Mouse (Mus musculus) C2C12 (cell line): ENCODE measurements around the gene Bcar3. TPM values are rescaled to one million over a fixed set of nuclear protein-coding genes. Genes with fewer than 3 reads are reported as not detected.

Source experiments
- H3K27me3 ChIP-seq: one replicate; pipeline ENCODE4 v1.6.1; 2011; ENCODE audit not compliant: control insufficient read depth, insufficient read depth, insufficient read length
- H3K36me3 ChIP-seq: one replicate; pipeline ENCODE4 v1.6.1; 2011; ENCODE audit not compliant: control insufficient read depth, insufficient read depth
- H3K4me3 ChIP-seq: one replicate; pipeline ENCODE4 v1.5.1; 2011; ENCODE audit warnings: mild to moderate bottlenecking, control low read depth; ENCODE audit not compliant: poor library complexity, insufficient read depth, severe bottlenecking
- H3K79me2 ChIP-seq: one replicate; pipeline ENCODE4 v1.6.1; 2011; ENCODE audit not compliant: control insufficient read depth, insufficient read depth
- H3K79me3 ChIP-seq: one replicate; pipeline ENCODE4 v1.6.1; 2011; ENCODE audit warnings: low read depth, control low read depth
- H3ac ChIP-seq: one replicate; pipeline ENCODE3; 2011; ENCODE audit warnings: low read depth; ENCODE audit not compliant: control insufficient read depth, insufficient read length
- CEBPB ChIP-seq: IDR thresholded peaks from one replicate; pipeline ENCODE4 v1.6.1; 2011; ENCODE audit warnings: low read depth, mild to moderate bottlenecking, control low read depth, moderate library complexity
- CTCF ChIP-seq: IDR thresholded peaks from one replicate; pipeline ENCODE4 v1.5.1; 2011; ENCODE audit not compliant: control insufficient read depth, insufficient read depth, insufficient read length
- FOSL1 ChIP-seq: IDR thresholded peaks from one replicate; pipeline ENCODE4 v1.8.0; 2011; ENCODE audit warnings: mild to moderate bottlenecking, low read length; ENCODE audit not compliant: poor library complexity, insufficient read depth, severe bottlenecking
- MAX ChIP-seq: IDR thresholded peaks from one replicate; pipeline ENCODE4 v1.6.1; 2011; ENCODE audit warnings: mild to moderate bottlenecking, control low read depth
- MYOD1 ChIP-seq: IDR thresholded peaks from one replicate; pipeline ENCODE4 v1.6.1; 2011; ENCODE audit warnings: low read depth; ENCODE audit not compliant: control insufficient read depth, insufficient read length
- MYOG ChIP-seq: IDR thresholded peaks from one replicate; pipeline ENCODE4 v1.6.1; 2011; ENCODE audit not compliant: control insufficient read depth, insufficient read length; ENCODE audit errors: extremely low read depth
- USF1 ChIP-seq: IDR thresholded peaks from one replicate; pipeline ENCODE4 v1.6.1; 2011; ENCODE audit warnings: low read depth, mild to moderate bottlenecking, control low read depth, moderate library complexity
- polyA plus RNA-seq: library from polyadenylated mRNA; unstranded; fragments of >200 nt; fragmentation: generic; extraction: Trizol; gene quantifications from one replicate; pipeline ENCODE4 v1.2.1, GENCODE M21; 2012; ENCODE audit warnings: missing spikeins

Bcar3 gene
- polyA plus RNA-seq, 1 experiment: 34.9 TPM

- TF ChIP-seq MYOG: no peak
- TF ChIP-seq MYOD1: no peak
- no peak for TF ChIP-seq USF1
- no peak for TF ChIP-seq CTCF
- no peak for TF ChIP-seq MAX
- TF ChIP-seq FOSL1: no peak
- TF ChIP-seq CEBPB: no peak
- peaks cover 16% of the 10 kb centered on the region for H3K79me3 ChIP-seq
- H3ac ChIP-seq: no peak overlapping the region
- H3K36me3 ChIP-seq: no peaks in the 10 kb centered on the region
- no peak overlapping the region for H3K4me3 ChIP-seq
- no peaks in the 10 kb centered on the region for H3K27me3 ChIP-seq
- peaks cover 33% of the 10 kb centered on the region for H3K79me2 ChIP-seq
Measured at GRCm38 (mm10) chr3:122417466-122417865, 123.5 kb downstream of the Bcar3 start.

DNA sequence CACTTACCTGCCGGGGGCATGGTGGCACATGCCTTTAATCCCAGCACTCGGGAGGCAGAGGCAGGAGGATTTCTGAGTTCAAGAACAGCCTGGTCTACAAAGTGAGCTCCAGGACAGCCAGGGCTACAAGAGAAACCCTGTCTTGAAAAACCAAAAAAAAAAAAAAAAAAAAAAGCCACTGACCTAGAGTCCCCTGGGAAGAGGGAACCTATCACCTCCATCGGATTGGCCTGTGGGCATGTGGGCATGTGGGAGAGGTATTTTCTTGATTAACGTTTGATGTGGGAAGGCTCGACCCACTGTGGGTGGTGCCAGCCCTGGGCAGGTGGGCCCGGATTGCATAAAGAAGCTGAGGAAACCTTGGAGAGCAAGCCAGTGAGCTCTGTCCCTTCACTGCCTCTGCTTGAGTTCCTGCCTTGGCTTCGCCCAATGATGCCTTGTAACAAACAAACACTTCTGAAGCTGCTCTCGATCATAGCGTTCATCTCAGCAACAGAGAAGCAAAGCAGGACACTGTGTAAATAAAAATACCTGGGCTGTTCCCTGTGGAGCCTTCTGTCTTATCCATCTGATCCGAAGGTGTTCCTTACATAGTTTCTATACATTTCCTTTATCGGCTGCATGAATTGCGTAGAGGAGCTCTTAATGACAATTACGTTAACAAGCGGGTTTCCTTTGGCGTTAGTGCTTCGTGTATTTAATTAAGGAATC lies 124.8 kb downstream of the Bcar3 start:
- peaks cover 28% of the 10 kb centered on the region for H3K79me3 ChIP-seq
- H3K27me3 ChIP-seq: no peaks in the 10 kb centered on the region
- peak overlapping the region; percentile 64 for H3K4me3 ChIP-seq

GRCm38 (mm10) chr3:122419610-122420409 lies 125.9 kb downstream of the Bcar3 start:
- Histone ChIP-seq H3K27me3 (no peaks in the 10 kb centered on the region), H3K36me3 (peaks cover 15% of the 10 kb centered on the region), H3ac (peak overlapping the region; percentile 96), H3K79me3 (peaks cover 38% of the 10 kb centered on the region), H3K79me2 (peaks cover 56% of the 10 kb centered on the region), H3K4me3 (peak overlapping the region; percentile 64)
- no peak for TF ChIP-seq FOSL1
- TF ChIP-seq MAX: no peak
- no peak for TF ChIP-seq CEBPB
- no peak for TF ChIP-seq USF1
- TF ChIP-seq MYOD1: no peak
- TF ChIP-seq MYOG: no peak
- TF ChIP-seq CTCF: no peak

More for the DNA sequence above, 124.8 kb downstream of the Bcar3 start:
- TF ChIP-seq MYOD1 (no peak), CTCF (no peak), FOSL1 (no peak), CEBPB (no peak), MYOG (no peak), MAX (no peak), USF1 (no peak)
- Histone ChIP-seq H3ac (no peak overlapping the region), H3K36me3 (peaks cover 7% of the 10 kb centered on the region), H3K79me2 (peaks cover 45% of the 10 kb centered on the region)

- TF ChIP-seq FOSL1 (no peak), CTCF (no peak), MYOG (no peak), MAX (no peak), MYOD1 (no peak), CEBPB (no peak), USF1 (no peak)
- Histone ChIP-seq H3K36me3 (peaks cover 15% of the 10 kb centered on the region), H3K79me2 (peaks cover 62% of the 10 kb centered on the region), H3K27me3 (no peaks in the 10 kb centered on the region), H3K79me3 (peaks cover 43% of the 10 kb centered on the region), H3K4me3 (peak overlapping the region; percentile 64), H3ac (peak overlapping the region; percentile 96)
Measured at GRCm38 (mm10) chr3:122420410-122420774, 126.5 kb downstream of the Bcar3 start.

GRCm38 (mm10) chr3:122421042-122421702 lies 127.2 kb downstream of the Bcar3 start:
- Histone ChIP-seq H3K36me3 (peaks cover 20% of the 10 kb centered on the region), H3ac (no peak overlapping the region)
- TF ChIP-seq MYOG (no peak), CEBPB (no peak), CTCF (no peak), USF1 (no peak), FOSL1 (no peak), MAX (no peak), MYOD1 (no peak)

More at GRCm38 (mm10) chr3:122421042-122421702, 127.2 kb downstream of the Bcar3 start:
- Histone ChIP-seq H3K4me3 (peak overlapping the region; percentile 64), H3K27me3 (no peaks in the 10 kb centered on the region), H3K79me2 (peaks cover 70% of the 10 kb centered on the region), H3K79me3 (peaks cover 48% of the 10 kb centered on the region)
